12 mouse cellular contexts compared by ENCODE assay signal in the genomic region with DNA sequence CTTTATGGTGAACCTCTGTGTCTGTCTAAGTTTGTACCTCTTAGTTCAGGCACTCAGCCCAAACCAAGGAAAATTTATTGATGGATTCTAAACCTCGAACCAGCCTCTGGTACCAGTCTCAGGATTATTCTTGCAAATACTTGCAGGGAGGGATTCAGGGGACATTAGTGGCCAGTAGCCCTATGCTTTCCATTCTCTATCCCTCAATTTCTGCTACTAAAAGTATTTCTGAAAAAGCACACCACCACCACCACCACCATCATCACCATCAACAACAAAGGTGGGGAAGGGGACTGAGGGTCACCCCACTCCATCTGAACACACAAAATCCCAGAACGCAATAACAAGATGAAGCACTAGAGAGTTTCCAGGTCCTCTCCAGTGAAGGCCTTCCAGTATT. TPM values are rescaled to one million over a fixed set of nuclear protein-coding genes. Genes with fewer than 3 reads are reported as not detected.
A peak's percentile ranks its signal among the peaks of the same experiment; 100 is the strongest.
DNase-seq lines count a peak whose midpoint lies in the region; ATAC-seq lines count a peak whose summit lies in the region.
"Had no signal": no experiment of that assay in that cellular context is flagged by ENCODE, and none has a peak within 500 bp of the region (broad histone marks: within the 10 kb centered on the region; RNA-seq: fewer than 3 reads in every experiment).

No protein-coding gene starts in this region.

- H3K4me3 ChIP-seq in heart, embryonic 10.5 days: peak overlapping the region; percentile 48
- peak overlapping the region; percentile 12; the same call in 1 of the 2 replicates for H3K4me3 ChIP-seq in midbrain, embryonic 16.5 days (ENCODE audit: low read depth, low read length)
- no peak overlapping the region for H3K4me3 ChIP-seq in kidney, embryonic 14.5 days (ENCODE audit: low read length)
- H3K4me3 ChIP-seq: hindbrain, embryonic 15.5 days; liver, embryonic 15.5 days had no signal

- WGBS in heart, embryonic 10.5 days: 17% methylated on average over 2 of the region's 2 CpGs
- 3% methylated on average over 2 of the region's 2 CpGs for WGBS in midbrain, embryonic 16.5 days
- 18% methylated on average over 2 of the region's 2 CpGs for WGBS in kidney, embryonic 14.5 days

- H3K4me2 ChIP-seq in midbrain, embryonic 16.5 days (ENCODE audit: low read length): no peak overlapping the region
- H3K4me2 ChIP-seq in kidney, embryonic 14.5 days (replicated peaks; ENCODE audit: low read depth, low read length): no peak overlapping the region
- H3K4me2 ChIP-seq: hindbrain, embryonic 15.5 days; liver, embryonic 15.5 days had no signal

- intact Hi-C loops in heart, postnatal 25 days (cut with DNase I): loop anchor here (10.0 kb wide), 1 partner anchor 399 kb away; no protein-coding TSS in a partner anchor

- no peak for ATAC-seq in midbrain, embryonic 16.5 days
- ATAC-seq in kidney, embryonic 14.5 days (ENCODE audit: low FRiP score, low TSS enrichment): no peak

- peaks cover 23% of the 10 kb centered on the region for H3K4me1 ChIP-seq in heart, embryonic 10.5 days
- peaks cover 8% of the 10 kb centered on the region for H3K4me1 ChIP-seq in midbrain, embryonic 16.5 days (ENCODE audit: control insufficient read depth, insufficient read depth, low read length)
- 0 out of 2 replicates have a peak, but pooled peaks cover 3% of the 10 kb centered on the region for H3K4me1 ChIP-seq in kidney, embryonic 14.5 days (ENCODE audit: control insufficient read depth, insufficient read depth, low read length)
- H3K4me1 ChIP-seq: liver, embryonic 15.5 days had no signal

- 0 out of 2 replicates have a peak overlapping the region, but pooled peaks have one; percentile 16 for H3K27ac ChIP-seq in heart, embryonic 10.5 days
- H3K27ac ChIP-seq in midbrain, embryonic 16.5 days (ENCODE audit: low read length): no peak overlapping the region
- no peak overlapping the region for H3K27ac ChIP-seq in kidney, embryonic 14.5 days (ENCODE audit: low read depth, low read length)
- H3K27ac ChIP-seq: hindbrain, embryonic 15.5 days; liver, embryonic 15.5 days had no signal

- no peaks in the 10 kb centered on the region for H3K9me3 ChIP-seq in heart, embryonic 10.5 days
- H3K9me3 ChIP-seq in midbrain, embryonic 16.5 days (replicated peaks; ENCODE audit: control insufficient read depth, low read length, poor library complexity, severe bottlenecking): no peaks in the 10 kb centered on the region
- no peaks in the 10 kb centered on the region for H3K9me3 ChIP-seq in kidney, embryonic 14.5 days (ENCODE audit: control insufficient read depth, low read length)
- H3K9me3 ChIP-seq: hindbrain, embryonic 15.5 days; liver, embryonic 15.5 days had no signal

- DNase-seq in heart, embryonic 10.5 days (ENCODE audit: low spot score): no peak
- DNase-seq in heart, postnatal 25 days (ENCODE audit: low spot score): no peak
- DNase-seq in retina, embryonic 14.5 days (ENCODE audit: low spot score): peak; percentile 3
- no peak for DNase-seq in retina, postnatal 1 day
- DNase-seq in frontal cortex, postnatal 36 days (ENCODE audit: low spot score in 2 of 2): no peak
- DNase-seq in gastrocnemius, adult 18-20 months (ENCODE audit: low spot score): no peak
- DNase-seq: adrenal gland, postnatal 10 days; cerebellum, postnatal 36 days had no signal

- no peaks in the 10 kb centered on the region for H3K36me3 ChIP-seq in heart, embryonic 10.5 days
- H3K36me3 ChIP-seq in midbrain, embryonic 16.5 days (ENCODE audit: control insufficient read depth, insufficient read depth, low read length): no peaks in the 10 kb centered on the region
- no peaks in the 10 kb centered on the region for H3K36me3 ChIP-seq in kidney, embryonic 14.5 days (ENCODE audit: control insufficient read depth, insufficient read depth, low read length)
- H3K36me3 ChIP-seq: hindbrain, embryonic 15.5 days; liver, embryonic 15.5 days had no signal

- H3K27me3 ChIP-seq in heart, embryonic 10.5 days (ENCODE audit: insufficient read depth, poor library complexity, severe bottlenecking): peaks cover 84% of the 10 kb centered on the region
- H3K27me3 ChIP-seq in midbrain, embryonic 16.5 days (ENCODE audit: control insufficient read depth, insufficient read depth, low read depth, low read length): peaks cover 54% of the 10 kb centered on the region
- H3K27me3 ChIP-seq in kidney, embryonic 14.5 days (ENCODE audit: control insufficient read depth, insufficient read depth, low read length): peaks cover 89% of the 10 kb centered on the region

- no peak overlapping the region for H3K9ac ChIP-seq in midbrain, embryonic 16.5 days (ENCODE audit: low read depth, low read length)
- no peak overlapping the region for H3K9ac ChIP-seq in kidney, embryonic 14.5 days (ENCODE audit: low read depth, low read length)
- H3K9ac ChIP-seq: hindbrain, embryonic 15.5 days; liver, embryonic 15.5 days had no signal

RNA-seq across cellular contexts. Expression of a gene that starts 3.8 kb away (rescaled TPM):
- polyA plus RNA-seq in heart, embryonic 10.5 days (2016; fragmentation: Nextera tagmentation; extraction: Ambion mirVana): 7.0 and 27.2 TPM in 2 replicates
- under 1 TPM; 0.10 to 0.48 TPM for total RNA-seq in heart, postnatal 25 days (2021)
- 25.5 and 47.6 TPM in 2 replicates for polyA plus RNA-seq in midbrain, embryonic 16.5 days (2015; fragmentation: Nextera tagmentation; extraction: Ambion mirVana)
- polyA plus RNA-seq in kidney, embryonic 14.5 days (2014; fragmentation: Nextera tagmentation; extraction: Ambion mirVana): 0.11 TPM in 1 of 2 replicates, not detected in the other
- total RNA-seq in gastrocnemius, adult 18-20 months (2021): under 1 TPM; 0.17 to 0.32 TPM
